Mouse (Mus musculus): ENCODE measurements around the gene Ptprb.

- TF ChIP-seq CTCF (IDR thresholded peaks at IDR 0.05; ENCODE audit: borderline replicate concordance, control insufficient read depth, extremely low read depth, insufficient read depth, low read length, poor library complexity) (no peak), POLR2A (IDR thresholded peaks at IDR 0.05; ENCODE audit: control insufficient read depth, extremely low read depth, insufficient read depth, low read length, poor library complexity) (no peak)
Observed at GRCm38 (mm10) chr10:116402742-116403425, 127.6 kb downstream of the Ptprb start.

Data from thymus, adult 2 months (tissue).